Comparison of ENCODE assay signal across 7 mouse cellular contexts in the genomic region with DNA sequence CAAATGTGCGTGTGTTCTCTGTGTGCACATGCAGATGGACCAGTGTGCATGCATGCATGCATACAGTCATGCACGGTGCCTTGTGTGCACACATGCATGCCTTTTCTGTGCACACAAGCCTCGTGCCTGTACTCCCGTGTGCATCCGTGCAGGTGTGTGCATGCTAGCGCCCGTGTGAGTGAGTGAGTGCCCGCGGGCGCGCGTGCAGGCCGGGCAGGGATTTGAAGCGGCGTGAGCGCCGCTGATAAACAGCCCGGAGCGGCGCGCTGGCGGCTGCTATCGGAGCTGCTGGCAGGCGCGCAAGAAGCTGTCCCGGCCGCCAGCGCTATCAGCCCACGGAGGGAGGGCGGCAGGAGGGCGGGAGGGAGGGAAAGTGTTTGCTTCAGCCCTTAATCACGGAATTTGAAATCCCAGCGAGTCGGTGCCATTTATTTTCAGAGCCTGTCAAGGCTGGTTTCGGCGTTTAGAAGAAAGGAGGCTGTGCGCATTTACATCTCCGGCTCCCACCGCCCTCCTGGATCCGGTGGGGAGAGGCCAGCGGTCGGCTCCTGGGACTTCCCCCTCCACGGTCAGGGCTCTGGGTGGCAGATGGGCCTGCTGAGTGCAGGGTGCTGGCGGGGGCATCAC.
DNase-seq lines count a peak whose midpoint lies in the region; ATAC-seq and TF ChIP-seq lines count a peak whose summit lies in the region.

No protein-coding gene starts in this region.

- under 1% methylated on average over 43 of the region's 44 CpGs for WGBS in intestine, embryonic 16.5 days
- WGBS in midbrain, embryonic 10.5 days: under 1% methylated on average over 44 of the region's 44 CpGs
- 1% methylated on average over 44 of the region's 44 CpGs for WGBS in small intestine, adult 2 months

- peak; percentile 60 for ATAC-seq in common myeloid progenitor, adult 5-6 weeks (replicated peaks; ENCODE audit: low read depth, poor library complexity, severe bottlenecking)
- peak; percentile 83 for ATAC-seq in intestine, embryonic 16.5 days

- no peak; the same call in 1 of the 2 replicates for TF ChIP-seq POLR2A in small intestine, adult 2 months (IDR thresholded peaks at IDR 0.05; ENCODE audit: low read depth, low read length)

- H3K4me1 ChIP-seq in intestine, embryonic 16.5 days (ENCODE audit: control insufficient read depth, insufficient read depth, low read length): peaks cover 21% of the 10 kb centered on the region
- peaks cover 39% of the 10 kb centered on the region for H3K4me1 ChIP-seq in midbrain, embryonic 10.5 days
- peaks cover 6% of the 10 kb centered on the region for H3K4me1 ChIP-seq in small intestine, adult 2 months (ENCODE audit: control insufficient read depth, insufficient read depth, insufficient read length, low read length)

- peak overlapping the region; percentile 85 for H3K27ac ChIP-seq in intestine, embryonic 16.5 days (ENCODE audit: low read length)
- peak overlapping the region; percentile 89 for H3K27ac ChIP-seq in midbrain, embryonic 10.5 days (replicated peaks)
- peak overlapping the region; percentile 32 for H3K27ac ChIP-seq in small intestine, adult 2 months (ENCODE audit: insufficient read depth, low read depth, low read length)

- no peak for TF ChIP-seq CTCF in small intestine, adult 2 months (IDR thresholded peaks at IDR 0.05; ENCODE audit: extremely low read depth, insufficient read length, insufficient replicate concordance, low read depth, low read length)

- peaks cover 2% of the 10 kb centered on the region; the same call in 1 of the 2 replicates for H3K27me3 ChIP-seq in intestine, embryonic 16.5 days (replicated peaks; ENCODE audit: control insufficient read depth, insufficient read depth, low read length)
- H3K27me3 ChIP-seq in midbrain, embryonic 10.5 days (ENCODE audit: low read depth, poor library complexity, severe bottlenecking): peaks cover 34% of the 10 kb centered on the region
- H3K27me3 ChIP-seq in small intestine, adult 2 months (ENCODE audit: control insufficient read depth, insufficient read depth, low read length): peaks cover 5% of the 10 kb centered on the region; the same call in 1 of the 2 replicates

- intact Hi-C loops in left cerebral cortex, postnatal 4 days (cut with DNase I): no loop called here

- H3K9me3 ChIP-seq in intestine, embryonic 16.5 days (ENCODE audit: control insufficient read depth, low read length): no peaks in the 10 kb centered on the region
- H3K9me3 ChIP-seq in midbrain, embryonic 10.5 days (replicated peaks): peaks cover 15% of the 10 kb centered on the region

- H3K9ac ChIP-seq in intestine, embryonic 16.5 days (ENCODE audit: low read depth, low read length): peak overlapping the region; percentile 63

- peak; percentile 79 for DNase-seq in adrenal gland, postnatal 25 days
- peak; percentile 58 to 69 for DNase-seq in gastrocnemius, postnatal 4 days (ENCODE audit: low spot score in 2 of 2)
- peak; percentile 75 for DNase-seq in left cerebral cortex, postnatal 4 days
- DNase-seq in midbrain, embryonic 10.5 days (ENCODE audit: low spot score): peak; percentile 71

- peak overlapping the region; percentile 40 for H3K4me3 ChIP-seq in intestine, embryonic 16.5 days (ENCODE audit: low read length)
- H3K4me3 ChIP-seq in midbrain, embryonic 10.5 days: peak overlapping the region; percentile 52
- peak overlapping the region; percentile 29 for H3K4me3 ChIP-seq in small intestine, adult 2 months (ENCODE audit: low read depth, low read length)

- H3K36me3 ChIP-seq in intestine, embryonic 16.5 days (ENCODE audit: control insufficient read depth, insufficient read depth, low read length): no peaks in the 10 kb centered on the region
- H3K36me3 ChIP-seq in midbrain, embryonic 10.5 days: 0 out of 2 replicates have a peak, but pooled peaks cover 7% of the 10 kb centered on the region
- H3K36me3 ChIP-seq in small intestine, adult 2 months (ENCODE audit: control insufficient read depth, insufficient read depth, low read length): no peaks in the 10 kb centered on the region

- H3K4me2 ChIP-seq in intestine, embryonic 16.5 days (ENCODE audit: low read depth, low read length): peak overlapping the region; percentile 77

Comparison
In these comparisons a context has a peak if more than half of its experiments do, and no peak if none do; other contexts are left out.
1. Peak in every context shown above with its lines: DNase-seq, ATAC-seq, H3K4me3 ChIP-seq and H3K27ac ChIP-seq.
2. H3K27ac ChIP-seq: peak in every context shown above with its lines; median percentile 89 in midbrain, embryonic 10.5 days; 85 in intestine, embryonic 16.5 days; 32 in small intestine, adult 2 months.